Mouse (Mus musculus): ENCODE data around the gene Trim63.

DNA sequence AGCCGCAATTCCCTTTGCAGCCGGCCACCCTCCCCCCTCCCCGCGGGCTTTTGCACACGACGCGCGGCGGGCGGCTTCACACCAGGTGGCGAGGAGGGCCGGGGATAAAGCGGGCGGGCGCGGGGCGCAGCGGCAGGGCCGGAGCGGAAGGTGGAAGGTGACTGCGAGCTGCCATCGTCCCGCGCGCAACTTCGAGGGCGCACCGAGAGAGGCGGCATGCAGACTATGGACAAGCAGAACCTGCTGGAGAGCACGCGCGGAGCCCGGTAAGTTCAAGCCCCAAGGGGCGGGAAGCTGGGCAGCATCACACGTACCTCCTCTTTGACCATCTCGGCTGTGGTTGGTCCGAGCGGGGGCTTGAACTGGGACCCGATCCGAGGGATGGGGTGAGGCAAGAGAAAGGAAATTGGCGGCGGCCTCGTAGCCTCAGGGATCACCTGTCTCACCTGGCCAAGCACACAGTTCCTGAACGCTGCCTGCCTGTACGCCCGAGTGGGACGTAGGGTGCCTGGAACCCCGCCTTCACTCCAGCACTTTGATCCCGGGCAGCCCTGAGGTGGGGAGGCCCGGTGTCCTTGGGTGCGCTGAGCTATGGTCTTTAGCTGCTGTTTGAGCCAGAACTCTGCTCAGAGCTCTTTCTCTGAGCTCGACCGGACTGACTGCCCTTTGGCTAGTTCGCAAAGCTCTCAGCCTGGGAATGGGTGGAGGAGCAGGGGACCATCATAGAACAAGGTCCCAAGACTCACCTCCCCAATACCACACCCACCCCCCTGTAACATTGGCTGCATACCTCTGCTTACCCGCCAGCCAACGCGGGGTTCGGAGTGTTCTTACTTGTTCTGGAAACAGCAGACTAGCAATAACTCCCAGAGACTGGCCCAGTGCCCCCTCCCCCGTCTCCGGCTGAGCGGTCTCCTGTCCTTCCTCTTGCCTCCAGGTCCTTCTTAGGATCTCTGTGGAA, 28.4 kb downstream of the Trim63 start, which contains the start of gene Slc30a2:
- TF ChIP-seq CTCF (IDR thresholded peaks at IDR 0.05; ENCODE audit: low read depth) (no peak), EP300 (IDR thresholded peaks at IDR 0.05; ENCODE audit: low read depth) (no peak)
